Mouse (Mus musculus): Measurements from ENCODE around the gene 4930572O03Rik. TPM values are rescaled to one million over a fixed set of nuclear protein-coding genes. Genes with fewer than 3 reads are reported as not detected.
"Not testable (repeated sequence)": the region's sequence is repeated elsewhere in the genome, so short reads cannot be mapped to it uniquely, and the experiment has no call there.

Gene 4930572O03Rik
- total and polyA plus RNA-seq, 2 experiments from 2014 or later = not detected

- H3K9me3 ChIP-seq (ENCODE audit: low read length) = peaks cover 15% of the 10 kb centered on the region
- H3K4me2 ChIP-seq (ENCODE audit: low read depth, low read length); H3K27ac ChIP-seq; H3K4me3 ChIP-seq (ENCODE audit: low read length); H3K36me3 ChIP-seq (ENCODE audit: insufficient read depth, low read length); ATAC-seq; DNase-seq (ENCODE audit: low spot score); H3K9ac ChIP-seq (replicated peaks; ENCODE audit: low read length); H3K27me3 ChIP-seq (ENCODE audit: insufficient read depth, low read length); H3K4me1 ChIP-seq (ENCODE audit: insufficient read depth, low read length): not testable (repeated sequence)
- WGBS = 64% methylated on average over 3 of the region's 3 CpGs
Measured at GRCm38 (mm10) chr5:15602424-15602947, 54.4 kb downstream of the 4930572O03Rik start.

Other genes with a start within 250 kb of the 4930572O03Rik start
- not detected in 2 replicates for gene Gm21149, start 180.5 kb downstream of the 4930572O03Rik start, total RNA-seq (2014; rRNA removed)
- not detected in 2 replicates for gene Gm21149, start 180.5 kb downstream of the 4930572O03Rik start, polyA plus RNA-seq (2015; fragmentation: Nextera tagmentation; extraction: Ambion mirVana)
- gene Gm21190, start 127.8 kb downstream of the 4930572O03Rik start, total RNA-seq (2014; rRNA removed) = not detected in 2 replicates
- not detected in 2 replicates for gene Gm21190, start 127.8 kb downstream of the 4930572O03Rik start, polyA plus RNA-seq (2015; fragmentation: Nextera tagmentation; extraction: Ambion mirVana)
- gene Gm21083, start 79.7 kb downstream of the 4930572O03Rik start, total RNA-seq (2014; rRNA removed) = not detected in 2 replicates
- not detected in 2 replicates for gene Gm21083, start 79.7 kb downstream of the 4930572O03Rik start, polyA plus RNA-seq (2015; fragmentation: Nextera tagmentation; extraction: Ambion mirVana)
- not detected in 2 replicates for gene Speer4d, start 38.0 kb downstream of the 4930572O03Rik start, total RNA-seq (2014; rRNA removed)
- gene Speer4d, start 38.0 kb downstream of the 4930572O03Rik start, polyA plus RNA-seq (2015; fragmentation: Nextera tagmentation; extraction: Ambion mirVana) = not detected in 2 replicates
- not detected in 2 replicates for gene Speer4c, start 57.2 kb upstream of the 4930572O03Rik start, total RNA-seq (2014; rRNA removed)
- gene Speer4c, start 57.2 kb upstream of the 4930572O03Rik start, polyA plus RNA-seq (2015; fragmentation: Nextera tagmentation; extraction: Ambion mirVana) = not detected in 2 replicates